Mouse (Mus musculus) CH12.LX (cell line): ENCODE data around the gene Rptor.

Experiments used
- BHLHE40 ChIP-seq: IDR thresholded peaks from 2 replicates; pipeline ENCODE4 v1.6.1; 2011; ENCODE audit warnings: mild to moderate bottlenecking, low read depth, low read length, improper control_type of control experiment
- CTCF ChIP-seq, 2 experiments: IDR thresholded peaks in 1 of 2; conservative IDR thresholded peaks in 1 of 2; 2 replicates each; pipeline ENCODE4 v1.5.1; 2011 to 2012; ENCODE audit warnings: low read depth in 2 of 2, low read length in 2 of 2, improper control_type of control experiment in 1 of 2, inconsistent platforms in 1 of 2, mild to moderate bottlenecking in 1 of 2, moderate library complexity in 1 of 2
- E2F4 ChIP-seq: IDR thresholded peaks from 2 replicates; pipeline ENCODE4 v1.6.1; 2011; ENCODE audit warnings: low read depth, low read length, improper control_type of control experiment; ENCODE audit not compliant: insufficient replicate concordance
- EP300 ChIP-seq: IDR thresholded peaks from 2 replicates; pipeline ENCODE4 v1.6.1; 2011; ENCODE audit warnings: low read length, improper control_type of control experiment
- HCFC1 ChIP-seq: IDR thresholded peaks from 2 replicates; pipeline ENCODE4 v1.6.1; 2012; ENCODE audit warnings: low read depth, mild to moderate bottlenecking, inconsistent platforms, low read length, improper control_type of control experiment
- PAX5 ChIP-seq: IDR thresholded peaks from 2 replicates; pipeline ENCODE4 v1.6.1; 2012; ENCODE audit warnings: low read length, inconsistent platforms, mixed read lengths
- POLR2A ChIP-seq: IDR thresholded peaks from 2 replicates; pipeline ENCODE4 v1.6.1; 2011; ENCODE audit warnings: low read depth, mild to moderate bottlenecking, improper control_type of control experiment, low read length
- SMC3 ChIP-seq: IDR thresholded peaks from 2 replicates; pipeline ENCODE4 v1.6.1; 2011; ENCODE audit warnings: low read depth, low read length, improper control_type of control experiment
- TCF12 ChIP-seq: IDR thresholded peaks from 2 replicates; pipeline ENCODE4 v1.6.1; 2014; ENCODE audit warnings: low read depth, mild to moderate bottlenecking, inconsistent platforms, low read length, improper control_type of control experiment
- ZMIZ1 ChIP-seq: IDR thresholded peaks from 2 replicates; pipeline ENCODE4 v1.6.1; 2012; ENCODE audit warnings: low read depth, mild to moderate bottlenecking, inconsistent platforms, low read length, improper control_type of control experiment

- TF ChIP-seq ZMIZ1, result no peak
- no peak for TF ChIP-seq SMC3
- no peak for TF ChIP-seq PAX5
- no peak for TF ChIP-seq CTCF (conservative IDR thresholded peaks at IDR 0.05 in 1 of 2, IDR thresholded peaks at IDR 0.05 in 1 of 2; ENCODE audit: low read depth in 2 of 2, low read length in 2 of 2)
- no peak for TF ChIP-seq POLR2A
- TF ChIP-seq BHLHE40, result no peak
- no peak for TF ChIP-seq EP300
- TF ChIP-seq TCF12, result no peak
- TF ChIP-seq E2F4, result no peak
- no peak for TF ChIP-seq HCFC1
These were observed 334.5 kb downstream of the Rptor start for GRCm38 (mm10) chr11:119937216-119937615.
